Mouse (Mus musculus): ENCODE data around the gene Cyld. TPM values are rescaled to one million over a fixed set of nuclear protein-coding genes. Genes with fewer than 3 reads are reported as not detected.

The Cyld gene
- polyA plus RNA-seq, 1 experiment from 2014 or later, result 19.2 TPM

DNA sequence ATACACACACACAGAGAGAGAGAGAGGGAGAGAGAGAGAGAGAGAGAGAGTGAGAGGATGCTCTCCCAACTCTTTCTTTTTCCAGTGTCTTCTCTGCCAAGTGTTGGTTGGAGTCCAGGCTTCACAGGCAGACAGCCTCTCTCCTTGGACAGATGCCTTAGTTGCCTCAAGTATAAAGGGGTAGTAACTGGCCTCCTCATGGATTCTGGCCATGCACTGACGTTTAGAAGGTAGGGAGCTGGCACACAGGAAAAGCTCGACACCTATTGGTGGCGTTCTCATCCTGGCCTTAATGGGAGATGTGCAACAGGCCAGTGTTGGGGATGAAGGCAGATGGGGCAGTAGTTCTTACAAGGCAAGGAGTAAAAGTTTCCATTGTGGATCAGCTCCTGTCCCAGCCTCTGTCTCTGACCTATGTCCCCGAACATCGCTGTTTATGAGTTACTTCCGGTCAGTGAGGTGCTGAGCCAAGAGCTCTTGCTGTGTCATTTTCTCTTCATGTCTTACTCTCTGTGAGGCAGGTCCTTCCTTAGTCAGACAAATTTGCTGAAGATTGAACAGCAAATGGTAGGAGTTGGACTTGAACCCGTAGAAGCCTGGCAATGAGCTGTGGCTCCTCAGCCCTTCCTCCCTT lies 13.1 kb upstream of the Cyld start:
- Histone ChIP-seq H3K9me3 (ENCODE audit: control insufficient read depth, low read length) (no peaks in the 10 kb centered on the region), H3K36me3 (ENCODE audit: control insufficient read depth, insufficient read depth) (no peaks in the 10 kb centered on the region), H3K27ac (ENCODE audit: low read length) (no peak overlapping the region), H3K4me2 (ENCODE audit: low read length) (no peak overlapping the region), H3K9ac (replicated peaks; ENCODE audit: low read depth, low read length) (no peak overlapping the region), H3K4me3 (replicated peaks; ENCODE audit: low read length) (no peak overlapping the region), H3K27me3 (replicated peaks; ENCODE audit: control insufficient read depth, insufficient read depth, low read length) (no peaks in the 10 kb centered on the region), H3K4me1 (replicated peaks; ENCODE audit: control insufficient read depth, insufficient read depth, low read length) (peaks cover 3% of the 10 kb centered on the region)
- WGBS, result 83% methylated on average over 7 of the region's 7 CpGs
- no peak for ATAC-seq

DNA sequence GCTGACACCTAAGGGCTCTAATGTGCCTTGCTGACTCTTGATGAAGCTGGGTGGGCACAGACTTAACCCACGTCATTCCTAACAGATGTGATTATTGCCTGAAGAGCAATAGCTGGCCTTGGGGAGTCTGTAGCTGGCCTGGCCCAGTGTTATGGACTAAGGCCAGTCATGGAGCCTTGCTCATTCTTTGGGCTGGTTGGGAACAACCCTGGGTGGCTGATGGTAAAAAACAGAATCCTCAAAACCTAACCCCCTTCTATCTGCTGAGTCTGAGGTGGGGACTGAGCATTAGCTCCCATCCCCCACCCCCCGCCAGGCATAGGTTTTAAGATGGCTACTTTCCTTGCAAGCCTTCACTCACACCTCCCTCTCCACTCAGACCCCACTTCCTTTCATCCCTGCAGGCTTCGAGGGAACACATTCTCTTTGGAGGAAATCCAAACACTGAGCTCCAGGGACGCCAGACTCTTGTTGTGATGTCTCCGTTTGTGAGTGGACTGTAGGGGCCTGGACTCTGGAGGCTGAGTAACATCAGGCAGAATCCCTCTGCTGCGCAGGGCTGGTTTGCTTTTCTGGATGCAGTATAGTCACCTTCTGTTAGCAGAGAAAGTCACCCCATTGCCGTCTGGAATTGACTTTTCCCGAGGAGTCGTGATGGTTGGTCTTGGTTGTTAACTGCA lies 10.5 kb upstream of the Cyld start:
- Histone ChIP-seq H3K27ac (ENCODE audit: low read length) (no peak overlapping the region), H3K4me2 (ENCODE audit: low read length) (no peak overlapping the region), H3K9ac (replicated peaks; ENCODE audit: low read depth, low read length) (no peak overlapping the region), H3K9me3 (ENCODE audit: control insufficient read depth, low read length) (no peaks in the 10 kb centered on the region), H3K4me1 (replicated peaks; ENCODE audit: control insufficient read depth, insufficient read depth, low read length) (no peaks in the 10 kb centered on the region; the same call in 1 of the 2 replicates), H3K27me3 (replicated peaks; ENCODE audit: control insufficient read depth, insufficient read depth, low read length) (no peaks in the 10 kb centered on the region), H3K4me3 (replicated peaks; ENCODE audit: low read length) (no peak overlapping the region), H3K36me3 (ENCODE audit: control insufficient read depth, insufficient read depth) (no peaks in the 10 kb centered on the region)
- no peak for ATAC-seq
- 74% methylated on average over 9 of the region's 9 CpGs for WGBS

DNA sequence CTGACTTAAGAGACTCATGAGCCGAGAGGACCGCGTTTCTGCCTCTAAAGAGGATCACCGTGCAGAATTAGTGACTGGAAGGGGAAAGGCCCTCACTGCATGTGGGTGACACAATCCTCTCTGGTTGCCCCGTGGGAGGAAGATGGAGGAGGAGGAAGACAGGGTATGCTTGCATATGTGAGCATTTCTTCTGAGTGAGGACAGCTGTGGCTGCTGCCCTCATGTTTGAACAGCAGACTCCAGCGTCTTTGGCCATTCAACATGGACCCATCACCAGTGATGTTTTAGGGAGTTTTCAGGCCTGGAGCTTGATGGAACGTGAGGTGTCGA lies 10.0 kb upstream of the Cyld start:
- Histone ChIP-seq H3K36me3 (ENCODE audit: control insufficient read depth, insufficient read depth) (no peaks in the 10 kb centered on the region), H3K9ac (replicated peaks; ENCODE audit: low read depth, low read length) (no peak overlapping the region), H3K4me3 (replicated peaks; ENCODE audit: low read length) (no peak overlapping the region), H3K4me2 (ENCODE audit: low read length) (no peak overlapping the region), H3K27ac (ENCODE audit: low read length) (no peak overlapping the region), H3K9me3 (ENCODE audit: control insufficient read depth, low read length) (no peaks in the 10 kb centered on the region), H3K4me1 (replicated peaks; ENCODE audit: control insufficient read depth, insufficient read depth, low read length) (no peaks in the 10 kb centered on the region; the same call in 1 of the 2 replicates), H3K27me3 (replicated peaks; ENCODE audit: control insufficient read depth, insufficient read depth, low read length) (no peaks in the 10 kb centered on the region)
- WGBS, result 86% methylated on average over 8 of the region's 8 CpGs
- no peak for ATAC-seq

DNA sequence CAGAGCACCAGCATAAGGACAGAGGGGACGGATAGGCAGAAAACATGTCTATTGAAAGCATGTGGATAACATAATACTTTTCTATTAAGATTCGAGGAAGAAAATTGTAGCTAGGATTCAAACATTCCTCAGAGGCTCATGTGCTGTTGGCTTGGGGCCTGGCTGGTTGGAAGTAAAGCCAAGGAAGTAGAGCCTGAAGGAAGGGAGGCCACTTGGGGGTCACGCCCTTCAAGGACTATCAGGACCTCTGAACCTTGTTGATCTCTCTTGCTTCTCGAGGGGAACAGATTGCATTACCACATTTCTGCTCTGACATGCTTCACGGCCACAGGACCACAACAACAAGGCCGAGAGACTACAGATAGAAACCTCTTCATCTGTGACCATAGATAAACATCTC lies 7.7 kb upstream of the Cyld start:
- WGBS, result 86% methylated on average over 6 of the region's 6 CpGs

DNA sequence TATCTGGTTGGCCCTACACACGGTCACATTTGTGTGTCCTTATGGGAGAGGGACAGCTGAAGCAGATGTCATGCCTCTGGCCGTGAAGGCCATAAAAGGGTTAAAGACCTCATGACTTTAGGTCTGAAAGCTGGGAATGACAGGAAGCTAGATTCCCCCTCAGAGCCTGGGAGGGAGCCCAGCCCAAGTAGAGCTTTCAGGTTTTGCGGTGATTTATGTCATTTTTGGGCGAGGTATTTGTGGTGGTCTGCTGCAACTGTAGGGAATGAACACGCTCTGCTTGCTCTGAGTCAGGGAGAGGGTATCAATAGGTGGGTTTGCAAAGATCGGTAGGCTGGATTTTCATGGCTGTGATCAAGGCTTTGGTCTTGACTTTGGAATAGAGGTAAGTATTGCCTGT lies 6.9 kb upstream of the Cyld start:
- no peak for ATAC-seq
- Histone ChIP-seq H3K9ac (replicated peaks; ENCODE audit: low read depth, low read length) (no peak overlapping the region), H3K27ac (ENCODE audit: low read length) (no peak overlapping the region), H3K36me3 (ENCODE audit: control insufficient read depth, insufficient read depth) (no peaks in the 10 kb centered on the region), H3K4me3 (replicated peaks; ENCODE audit: low read length) (no peak overlapping the region), H3K4me1 (replicated peaks; ENCODE audit: control insufficient read depth, insufficient read depth, low read length) (no peaks in the 10 kb centered on the region), H3K27me3 (replicated peaks; ENCODE audit: control insufficient read depth, insufficient read depth, low read length) (no peaks in the 10 kb centered on the region), H3K9me3 (ENCODE audit: control insufficient read depth, low read length) (no peaks in the 10 kb centered on the region), H3K4me2 (ENCODE audit: low read length) (no peak overlapping the region)
- WGBS, result 92% methylated on average over 6 of the region's 6 CpGs

More for the DNA sequence above, 7.7 kb upstream of the Cyld start:
- Histone ChIP-seq H3K4me2 (ENCODE audit: low read length) (no peak overlapping the region), H3K36me3 (ENCODE audit: control insufficient read depth, insufficient read depth) (no peaks in the 10 kb centered on the region), H3K9ac (replicated peaks; ENCODE audit: low read depth, low read length) (no peak overlapping the region), H3K4me3 (replicated peaks; ENCODE audit: low read length) (no peak overlapping the region), H3K9me3 (ENCODE audit: control insufficient read depth, low read length) (no peaks in the 10 kb centered on the region), H3K27me3 (replicated peaks; ENCODE audit: control insufficient read depth, insufficient read depth, low read length) (no peaks in the 10 kb centered on the region), H3K27ac (ENCODE audit: low read length) (no peak overlapping the region), H3K4me1 (replicated peaks; ENCODE audit: control insufficient read depth, insufficient read depth, low read length) (no peaks in the 10 kb centered on the region)
- ATAC-seq, result no peak

DNA sequence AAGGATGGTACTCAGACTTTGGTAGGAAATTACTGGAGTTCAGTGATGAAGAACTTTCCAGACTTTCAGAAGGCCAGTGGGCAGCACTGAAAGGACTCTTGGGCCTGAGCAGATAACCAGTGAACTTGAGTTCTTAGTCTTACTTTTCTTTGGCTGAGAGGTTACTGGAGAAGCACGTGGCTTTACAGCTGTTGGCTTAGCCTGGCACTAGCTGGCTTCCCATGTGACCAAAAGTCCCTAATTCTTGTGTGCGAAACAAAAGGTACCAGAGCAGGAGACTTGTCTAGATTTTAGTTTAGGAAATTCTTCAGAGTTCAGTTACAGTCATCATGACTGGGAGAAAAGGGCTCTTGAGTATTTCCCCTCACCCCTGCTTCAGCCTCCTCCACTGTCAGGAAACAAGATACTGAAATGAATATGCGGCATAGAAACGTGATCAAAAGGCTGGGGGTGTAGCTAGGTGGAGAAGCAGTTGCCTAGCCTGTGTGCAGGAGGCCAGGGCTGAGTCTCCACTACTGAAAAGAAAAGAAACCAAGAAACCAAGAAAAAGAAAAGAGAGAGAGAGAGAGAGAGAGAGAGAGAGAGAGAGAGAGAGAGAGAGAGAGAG lies 5.4 kb upstream of the Cyld start:
- peaks cover 4% of the 10 kb centered on the region for H3K4me1 ChIP-seq (replicated peaks; ENCODE audit: control insufficient read depth, insufficient read depth, low read length)
- H3K9ac ChIP-seq (replicated peaks; ENCODE audit: low read depth, low read length), result no peak overlapping the region
- 59% methylated on average over 4 of the region's 4 CpGs for WGBS
- 0 out of 2 replicates have a peak, but pooled peaks cover 3% of the 10 kb centered on the region for H3K27me3 ChIP-seq (replicated peaks; ENCODE audit: control insufficient read depth, insufficient read depth, low read length)
- no peak overlapping the region for H3K4me2 ChIP-seq (ENCODE audit: low read length)
- H3K4me3 ChIP-seq (replicated peaks; ENCODE audit: low read length), result no peak overlapping the region
- no peak for ATAC-seq
- no peaks in the 10 kb centered on the region for H3K36me3 ChIP-seq (ENCODE audit: control insufficient read depth, insufficient read depth)
- H3K27ac ChIP-seq (ENCODE audit: low read length), result no peak overlapping the region
- no peaks in the 10 kb centered on the region for H3K9me3 ChIP-seq (ENCODE audit: control insufficient read depth, low read length)

DNA sequence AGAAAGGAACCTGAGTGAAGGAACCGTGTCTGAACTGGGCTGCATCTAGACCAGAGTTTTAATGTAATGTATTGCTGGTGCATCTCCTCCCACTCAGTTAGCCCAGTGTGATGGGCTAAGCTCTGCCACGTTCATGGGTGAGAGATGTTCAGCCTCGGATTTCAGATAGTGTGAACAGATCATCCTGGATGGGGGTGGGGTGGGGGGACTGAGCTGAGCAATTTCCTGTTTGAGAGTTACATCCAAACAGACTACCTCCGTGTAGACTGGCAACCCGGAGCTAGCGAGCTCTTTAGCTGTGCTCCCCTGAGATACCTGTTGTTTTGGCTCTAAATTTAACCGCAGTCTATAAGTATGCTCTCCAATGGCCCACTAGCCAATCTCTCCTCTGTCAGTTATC lies 4.9 kb upstream of the Cyld start:
- Histone ChIP-seq H3K36me3 (ENCODE audit: control insufficient read depth, insufficient read depth) (no peaks in the 10 kb centered on the region), H3K9ac (replicated peaks; ENCODE audit: low read depth, low read length) (no peak overlapping the region), H3K27ac (ENCODE audit: low read length) (no peak overlapping the region), H3K27me3 (replicated peaks; ENCODE audit: control insufficient read depth, insufficient read depth, low read length) (0 out of 2 replicates have a peak, but pooled peaks cover 3% of the 10 kb centered on the region), H3K4me1 (replicated peaks; ENCODE audit: control insufficient read depth, insufficient read depth, low read length) (peaks cover 4% of the 10 kb centered on the region), H3K4me3 (replicated peaks; ENCODE audit: low read length) (no peak overlapping the region), H3K9me3 (ENCODE audit: control insufficient read depth, low read length) (no peaks in the 10 kb centered on the region), H3K4me2 (ENCODE audit: low read length) (no peak overlapping the region)
- ATAC-seq, result no peak
- 60% methylated on average over 7 of the region's 7 CpGs for WGBS

DNA sequence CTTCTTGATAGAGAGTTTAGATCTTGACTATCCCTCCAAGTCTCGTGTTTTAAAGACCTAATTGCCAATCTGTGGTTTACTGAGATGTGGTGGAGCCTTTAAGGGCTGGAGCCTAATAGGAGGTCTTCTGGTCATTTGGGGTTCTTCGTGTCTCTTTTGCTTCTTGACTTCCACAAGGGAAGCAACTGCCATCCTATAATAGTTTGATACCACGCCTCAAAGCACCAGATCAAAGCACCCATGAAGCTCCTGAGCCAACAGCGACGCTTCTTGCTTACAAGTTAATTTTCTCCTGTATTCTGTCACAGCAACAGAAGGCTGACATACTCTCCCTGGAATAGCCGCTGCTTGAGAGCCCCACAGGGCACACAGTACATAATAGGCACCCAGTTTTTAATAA lies 4.0 kb upstream of the Cyld start:
- H3K4me1 ChIP-seq (replicated peaks; ENCODE audit: control insufficient read depth, insufficient read depth, low read length), result peaks cover 8% of the 10 kb centered on the region
- no peak overlapping the region for H3K9ac ChIP-seq (replicated peaks; ENCODE audit: low read depth, low read length)
- H3K27ac ChIP-seq (ENCODE audit: low read length), result no peak overlapping the region
- no peak overlapping the region for H3K4me2 ChIP-seq (ENCODE audit: low read length)
- no peaks in the 10 kb centered on the region for H3K9me3 ChIP-seq (ENCODE audit: control insufficient read depth, low read length)
- no peak for ATAC-seq
- WGBS, result 83% methylated on average over 6 of the region's 6 CpGs
- 0 out of 2 replicates have a peak, but pooled peaks cover 3% of the 10 kb centered on the region for H3K27me3 ChIP-seq (replicated peaks; ENCODE audit: control insufficient read depth, insufficient read depth, low read length)
- no peak overlapping the region for H3K4me3 ChIP-seq (replicated peaks; ENCODE audit: low read length)
- H3K36me3 ChIP-seq (ENCODE audit: control insufficient read depth, insufficient read depth), result no peaks in the 10 kb centered on the region

DNA sequence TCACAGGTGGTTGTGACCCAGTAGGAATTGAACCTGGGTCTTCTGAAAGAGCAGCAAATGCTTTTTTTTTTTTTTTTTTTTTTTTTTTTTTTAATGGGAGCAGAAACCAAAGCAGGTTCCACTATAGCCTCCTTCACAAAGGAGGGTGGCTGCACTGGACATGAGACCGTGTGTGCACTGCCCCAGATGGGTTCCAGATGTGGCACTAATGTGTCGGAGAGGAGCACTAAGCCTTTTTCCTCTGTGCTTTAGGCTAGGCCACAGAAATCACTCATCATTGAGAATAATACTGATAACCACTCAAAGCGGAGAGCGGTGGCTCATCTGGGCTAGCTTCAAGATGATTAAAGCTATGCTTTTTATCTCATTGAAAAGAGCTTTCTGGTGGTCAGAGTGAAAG lies 3.5 kb upstream of the Cyld start:
- peaks cover 10% of the 10 kb centered on the region for H3K4me1 ChIP-seq (replicated peaks; ENCODE audit: control insufficient read depth, insufficient read depth, low read length)
- H3K27me3 ChIP-seq (replicated peaks; ENCODE audit: control insufficient read depth, insufficient read depth, low read length), result 0 out of 2 replicates have a peak, but pooled peaks cover 3% of the 10 kb centered on the region
- no peaks in the 10 kb centered on the region for H3K36me3 ChIP-seq (ENCODE audit: control insufficient read depth, insufficient read depth)
- H3K4me2 ChIP-seq (ENCODE audit: low read length), result no peak overlapping the region
- H3K4me3 ChIP-seq (replicated peaks; ENCODE audit: low read length), result no peak overlapping the region
- 94% methylated on average over 4 of the region's 4 CpGs for WGBS
- no peak for ATAC-seq
- no peak overlapping the region for H3K27ac ChIP-seq (ENCODE audit: low read length)
- no peak overlapping the region for H3K9ac ChIP-seq (replicated peaks; ENCODE audit: low read depth, low read length)
- no peaks in the 10 kb centered on the region for H3K9me3 ChIP-seq (ENCODE audit: control insufficient read depth, low read length)
